Mouse (Mus musculus): ENCODE measurements at regions not wholly inside any gene's neighbourhood (a gene's known extent, or its start where the extent isn't known, plus 50 kb on each side); places are given as distances from the start of the nearest gene placed in this dataset.

DNA sequence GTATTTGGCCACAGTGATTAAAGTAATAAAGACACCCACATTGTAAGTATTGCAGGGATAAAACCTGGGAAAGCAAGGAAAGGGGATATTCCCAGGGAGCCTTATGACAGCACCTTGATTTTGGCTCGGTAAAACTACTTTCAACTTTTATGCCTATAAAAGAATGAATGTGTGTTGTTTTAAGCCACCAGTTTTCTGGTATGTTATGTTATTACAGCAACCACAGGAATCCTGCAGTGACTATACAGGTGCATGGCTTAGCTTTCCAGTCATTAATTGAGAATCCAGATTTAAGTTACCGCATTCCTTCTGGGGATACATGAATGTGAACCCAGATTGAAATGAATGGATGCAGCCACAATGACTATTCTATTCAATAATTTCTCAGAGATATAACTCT lies 537.2 kb upstream of the Sel1l start:
- TF ChIP-seq GABPA (IDR thresholded peaks at IDR 0.05; ENCODE audit: low read depth, low read length) (no peak), CTCF (IDR thresholded peaks at IDR 0.05 in 2 of 3, conservative IDR thresholded peaks at IDR 0.05 in 1 of 3; ENCODE audit: control insufficient read depth in 1 of 3, insufficient read depth in 1 of 3, low read depth in 2 of 3, low read length in 3 of 3, poor library complexity in 1 of 3, severe bottlenecking in 1 of 3) (no peak), SIN3A (IDR thresholded peaks at IDR 0.05; ENCODE audit: low read length) (no peak), EP300 (IDR thresholded peaks at IDR 0.05; ENCODE audit: low read depth in 1 of 2, low read length in 2 of 2) (no peak), POLR2A (IDR thresholded peaks at IDR 0.05; ENCODE audit: control insufficient read depth in 1 of 2, insufficient read depth in 1 of 2, low read depth in 1 of 2, low read length in 2 of 2, poor library complexity in 1 of 2) (no peak), MAZ (IDR thresholded peaks at IDR 0.05; ENCODE audit: low read depth, low read length) (no peak), POLR2AphosphoS2 (IDR thresholded peaks at IDR 0.05; ENCODE audit: low read length) (no peak), MXI1 (IDR thresholded peaks at IDR 0.05; ENCODE audit: low read depth, low read length) (no peak), CHD2 (IDR thresholded peaks at IDR 0.05; ENCODE audit: low read length) (no peak), MYB (IDR thresholded peaks at IDR 0.05; ENCODE audit: low read depth, low read length) (no peak), TAL1 (IDR thresholded peaks at IDR 0.05; ENCODE audit: low read length) (no peak), ZC3H11A (IDR thresholded peaks at IDR 0.05; ENCODE audit: low read depth, low read length) (no peak), USF1 (IDR thresholded peaks at IDR 0.05; ENCODE audit: low read depth, low read length) (no peak)
